Mouse (Mus musculus) liver, adult 2 months (tissue): ENCODE results near the gene Rubcnl.

ENCODE experiments used
- CTCF ChIP-seq: fragments of 200-500 bp; IDR thresholded peaks from 2 replicates; pipeline ENCODE4 v1.5.1; 2011; ENCODE audit warnings: low read depth, low read length, control low read depth
- POLR2A ChIP-seq: fragments of 200-500 bp; IDR thresholded peaks from 2 replicates; pipeline ENCODE4 v1.6.1; 2011; ENCODE audit warnings: low read length, control low read depth; ENCODE audit not compliant: insufficient read depth; ENCODE audit errors: extremely low read depth

GRCm38 (mm10) chr14:74983079-74983478, 32.7 kb upstream of the Rubcnl start:
- TF ChIP-seq CTCF, result no peak
- no peak for TF ChIP-seq POLR2A
